Mouse (Mus musculus) activated CD4-positive, CD25-positive, alpha-beta regulatory T cell, adult 4 months (primary cell): ENCODE results near the gene Syt15. TPM values are rescaled to one million over a fixed set of nuclear protein-coding genes. Genes with fewer than 3 reads are reported as not detected.
"Not testable (repeated sequence)": the region's sequence is repeated elsewhere in the genome, so short reads cannot be mapped to it uniquely, and the experiment has no call there.

ENCODE experiments used
- ATAC-seq: one replicate; pipeline ENCODE4 v1.8.0; 2017
- polyA plus RNA-seq, 2 experiments: library from polyadenylated mRNA; unstranded; fragments of 100-300 nt; shearing (Covaris generic); gene quantifications; one replicate each; pipeline ENCODE4 v1.2.1; 2017

Gene Syt15
- polyA plus RNA-seq, 2 experiments from 2014 or later: 0.19 TPM; not detected in 1

DNA sequence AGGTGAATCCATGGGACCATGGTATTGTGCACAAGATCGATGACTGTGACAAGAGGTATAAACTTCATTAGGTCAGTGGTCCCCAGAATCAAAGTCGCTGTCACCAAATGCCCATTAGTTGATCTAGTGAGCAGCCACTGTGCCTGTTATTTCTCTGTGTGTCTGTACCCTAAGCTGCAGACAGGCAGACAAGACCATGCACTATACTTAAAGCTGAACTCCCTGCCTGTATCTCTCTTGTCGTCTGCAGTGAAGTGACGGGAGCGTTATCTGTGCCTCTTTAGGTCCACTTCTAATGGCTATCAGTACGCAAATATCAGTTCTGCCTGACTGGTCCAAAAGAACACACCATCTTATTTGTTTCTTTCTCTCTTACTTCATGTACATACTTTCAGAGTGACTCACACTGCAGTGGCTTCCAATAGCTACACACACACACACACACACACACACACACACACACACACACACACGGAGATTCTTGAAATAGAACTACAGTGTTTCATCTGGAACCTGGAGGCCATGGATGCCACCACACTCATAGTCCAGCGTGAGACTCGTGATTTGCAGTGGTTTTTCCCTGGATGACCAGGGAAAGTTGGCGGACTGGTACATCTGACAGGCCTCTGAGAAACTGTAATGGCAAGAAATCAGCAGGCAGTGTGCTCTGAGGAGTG, 9.6 kb downstream of the Syt15 start:
- no peak for ATAC-seq

GRCm38 (mm10) chr14:34232340-34232739, 12.9 kb downstream of the Syt15 start:
- ATAC-seq: no peak

- no peak for ATAC-seq
Measured at GRCm38 (mm10) chr14:34232866-34233680, 13.7 kb downstream of the Syt15 start.

DNA sequence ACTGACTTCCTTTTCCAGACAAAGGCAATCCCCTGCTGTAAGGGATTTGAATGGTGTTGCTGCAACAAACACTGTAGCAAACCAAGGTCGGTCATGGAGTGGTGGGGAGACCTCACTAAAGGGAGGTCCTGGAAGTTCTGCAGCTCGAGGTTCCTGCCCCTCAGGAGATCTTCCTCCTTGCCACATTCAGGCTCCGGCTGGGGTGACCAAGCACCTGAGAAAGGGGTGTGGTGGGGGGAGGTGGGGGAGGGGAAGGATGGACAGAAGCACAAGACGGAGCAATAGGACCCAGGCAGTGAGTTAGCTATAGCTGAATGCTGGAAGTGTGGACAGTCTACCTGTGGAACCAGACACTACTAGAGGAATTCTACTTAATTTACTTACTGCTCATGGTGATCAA, 14.5 kb downstream of the Syt15 start:
- no peak for ATAC-seq

GRCm38 (mm10) chr14:34234630-34235380, 15.4 kb downstream of the Syt15 start:
- ATAC-seq: no peak

DNA sequence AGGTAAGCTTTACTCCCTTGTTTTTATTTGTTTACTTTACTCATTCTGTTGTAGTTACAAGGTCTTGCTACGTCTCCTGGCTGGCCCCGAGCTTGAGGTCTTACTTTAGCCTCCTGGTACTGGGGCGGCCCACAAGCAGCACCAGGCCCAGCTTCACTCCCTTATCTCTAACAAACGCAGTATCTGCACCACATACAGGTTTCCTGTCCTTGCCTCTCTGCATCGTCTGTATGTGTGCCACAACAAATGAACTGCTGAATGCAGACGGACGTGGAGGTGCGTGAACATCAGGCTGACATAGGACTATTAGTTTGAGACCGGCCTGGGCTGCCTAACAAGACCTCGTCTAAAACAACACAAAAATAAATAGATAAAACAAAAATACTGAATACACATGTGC, 20.9 kb downstream of the Syt15 start:
- ATAC-seq: no peak

DNA sequence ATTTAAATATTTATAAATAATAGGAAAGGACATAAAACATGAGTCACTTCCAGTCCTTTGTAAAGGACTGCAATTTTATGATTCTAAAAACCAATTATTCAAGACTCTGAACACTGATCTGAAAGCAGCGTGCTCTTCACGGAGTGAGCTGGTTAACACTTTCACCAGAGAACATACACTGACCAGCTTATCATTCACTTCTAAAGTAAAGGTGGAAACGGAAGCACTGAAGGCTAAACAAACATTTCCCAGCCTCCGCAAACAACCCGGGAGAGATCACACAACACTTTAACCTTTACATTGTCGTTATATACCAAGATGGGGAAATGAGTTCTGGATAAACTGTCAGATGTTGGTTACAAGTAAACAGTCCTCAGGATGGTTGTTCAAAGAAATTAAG, 21.3 kb downstream of the Syt15 start:
- ATAC-seq: no peak

DNA sequence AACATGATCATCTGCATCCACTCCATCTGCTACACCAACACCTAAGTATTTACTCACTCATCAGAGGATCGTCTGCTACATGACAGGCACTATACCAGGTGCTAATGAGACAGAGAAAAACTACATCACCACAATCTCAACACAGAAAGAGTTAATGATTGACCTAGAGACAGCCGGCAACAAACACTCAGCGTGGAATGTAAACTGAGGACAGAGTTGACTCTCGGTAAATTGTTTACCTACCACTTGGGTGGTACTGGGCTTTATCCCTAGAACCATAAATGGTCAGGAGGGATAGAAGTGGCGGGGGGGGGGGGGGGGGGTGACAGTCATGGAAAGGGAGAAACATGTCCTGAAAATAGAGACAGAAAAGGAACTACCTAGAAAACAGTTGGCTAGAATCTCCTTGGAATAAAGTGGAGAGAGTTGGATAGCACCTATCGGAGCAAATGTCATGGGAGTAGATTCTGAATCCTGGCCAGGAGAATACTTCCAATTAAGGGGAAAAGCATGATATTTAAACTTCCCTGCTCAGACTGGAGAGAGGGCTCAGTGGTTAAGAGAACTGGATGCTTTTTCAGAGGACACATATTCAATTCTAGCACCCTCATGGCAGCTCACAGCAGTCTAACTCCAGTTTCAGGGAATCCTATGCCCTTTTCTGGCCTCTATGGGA, 33.2 kb downstream of the Syt15 start:
- ATAC-seq: no peak

DNA sequence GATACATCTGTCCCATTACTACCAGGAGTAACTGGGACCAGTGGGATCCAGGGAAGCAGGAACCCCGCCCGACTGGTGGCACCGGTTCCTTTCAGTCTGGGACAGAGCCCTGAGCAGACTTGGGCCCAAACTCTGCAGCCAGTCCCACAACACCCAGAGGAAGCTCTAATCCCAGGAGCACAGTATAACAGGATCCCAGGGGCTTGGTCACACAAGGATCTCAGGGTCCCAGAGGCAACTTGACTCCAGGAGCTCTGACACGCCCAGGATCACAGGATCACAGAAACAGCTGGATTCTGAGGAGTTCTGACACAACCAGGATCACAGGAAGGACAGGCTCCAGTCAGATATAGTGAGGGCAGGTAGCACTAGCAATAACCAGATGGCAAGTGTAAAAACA, 33.9 kb downstream of the Syt15 start:
- no peak for ATAC-seq

DNA sequence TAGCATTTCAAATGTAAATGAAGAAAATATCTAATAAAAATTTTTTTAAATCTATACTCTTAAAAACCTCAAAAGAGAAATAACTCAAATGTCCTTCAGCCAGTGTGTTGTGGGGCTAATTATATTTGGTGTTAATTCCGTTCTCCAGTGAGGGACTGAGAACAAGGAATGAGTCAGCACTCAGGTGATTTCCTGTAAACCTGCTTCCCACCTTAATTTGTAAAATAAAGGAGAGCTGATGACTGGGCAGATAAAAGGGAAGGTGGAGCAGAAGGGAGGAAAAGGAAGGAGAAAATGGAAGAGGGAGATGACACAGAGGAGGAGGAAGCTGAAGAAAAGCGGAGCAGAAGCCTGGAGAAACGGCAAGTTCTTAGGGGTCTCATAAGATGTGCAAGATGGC, 39.1 kb downstream of the Syt15 start:
- ATAC-seq: not testable (repeated sequence)

DNA sequence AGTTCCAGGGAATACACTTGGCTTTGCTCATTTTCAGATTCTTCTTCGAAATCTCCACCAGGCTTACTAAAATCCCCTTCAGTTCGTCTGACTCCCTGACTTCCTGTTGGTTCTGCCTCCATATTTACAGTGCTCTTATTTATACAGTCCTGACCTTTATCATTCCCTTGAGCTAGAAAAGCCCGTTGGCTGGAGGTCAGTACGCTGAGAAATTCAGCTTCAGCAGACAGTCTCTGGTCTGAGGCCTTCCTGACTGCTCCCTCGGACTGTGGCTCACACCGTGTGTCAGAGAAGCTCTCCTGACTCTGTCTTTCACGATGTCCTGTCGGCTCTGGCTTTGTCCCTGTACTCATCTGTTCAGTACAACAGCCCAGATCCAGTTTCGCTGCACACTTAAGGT, 48.7 kb downstream of the Syt15 start:
- ATAC-seq: no peak

DNA sequence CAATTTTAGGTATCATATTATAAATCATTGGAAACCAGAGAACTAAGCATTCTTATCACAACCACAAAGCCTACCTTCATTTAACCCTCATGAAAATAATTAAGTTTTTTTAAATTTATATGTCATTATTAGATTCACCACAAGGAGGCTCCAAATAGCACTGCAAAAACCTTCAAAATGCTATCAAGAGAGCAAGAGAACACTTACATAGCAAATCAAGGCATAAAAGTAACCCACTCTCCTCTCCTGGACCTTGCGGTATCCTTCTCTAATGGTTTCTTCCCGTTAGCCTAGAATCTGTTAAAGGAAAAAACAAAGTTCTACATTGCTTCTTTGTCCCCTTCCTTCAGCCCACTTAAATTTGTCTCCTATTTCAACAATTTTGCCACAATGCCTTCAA, 53.9 kb downstream of the Syt15 start:
- peak; percentile 57 for ATAC-seq

DNA sequence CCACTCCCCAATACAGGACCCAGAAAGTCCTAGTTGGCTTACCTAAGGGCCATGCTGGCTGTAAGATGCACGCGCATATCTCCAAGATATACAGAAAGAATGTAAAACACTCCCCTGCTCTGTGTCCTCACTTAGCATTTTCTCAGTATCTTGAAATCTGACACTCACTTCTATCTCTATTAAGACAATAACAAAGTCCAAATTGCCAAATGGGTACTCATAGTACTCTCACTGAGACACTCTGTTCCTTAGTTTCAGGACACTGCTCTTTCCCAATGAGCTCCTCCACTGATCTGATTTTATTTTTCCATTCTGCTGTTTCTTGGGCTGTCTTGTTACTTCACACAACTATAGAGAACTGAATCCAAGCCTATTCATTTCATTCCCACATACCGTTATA, 54.7 kb downstream of the Syt15 start:
- no peak for ATAC-seq

- ATAC-seq: no peak
Measured at GRCm38 (mm10) chr14:34275225-34275624, 55.8 kb downstream of the Syt15 start.

DNA sequence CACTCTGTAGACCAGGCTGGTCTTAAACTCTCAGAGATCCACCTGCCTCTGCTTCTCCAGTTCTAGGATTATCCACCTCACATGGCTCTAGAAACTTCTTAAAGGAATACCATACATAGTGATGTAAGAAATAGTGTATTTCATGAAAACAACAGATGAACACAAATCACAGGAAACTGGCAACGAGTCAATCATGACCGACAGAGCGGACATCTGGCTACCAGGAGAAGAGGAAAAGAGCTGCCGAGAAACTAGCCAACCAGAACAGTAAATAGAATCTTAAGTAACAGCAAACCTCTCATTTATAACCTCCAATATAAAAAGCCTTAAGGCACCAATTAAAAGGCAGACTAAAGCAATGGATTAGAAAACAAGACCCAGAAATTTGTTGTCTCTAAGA, 60.3 kb downstream of the Syt15 start:
- ATAC-seq: no peak

Other genes with a start within 250 kb of the Syt15 start
- gene Zfp488, start 240.8 kb upstream of the Syt15 start, polyA plus RNA-seq: not detected
- not detected for gene Gm30083, start 204.4 kb upstream of the Syt15 start, polyA plus RNA-seq
- not detected for gene Gm5460, start 202.8 kb upstream of the Syt15 start, polyA plus RNA-seq
- gene Antxrl, start 166.9 kb upstream of the Syt15 start, polyA plus RNA-seq: not detected
- not detected for gene Anxa8, start 133.6 kb upstream of the Syt15 start, polyA plus RNA-seq
- not detected for gene A630023A22Rik, start 116.8 kb upstream of the Syt15 start, polyA plus RNA-seq
- gene Npy4r, start 67.1 kb upstream of the Syt15 start, polyA plus RNA-seq: not detected
- gene Gprin2, start 17.9 kb upstream of the Syt15 start, polyA plus RNA-seq: not detected
- 1 to 10 TPM; 8.3 to 9.2 TPM for gene Shld2, start 90.9 kb downstream of the Syt15 start, polyA plus RNA-seq
- 10 to 100 TPM; 37.3 to 50.1 TPM for gene Glud1, start 91.1 kb downstream of the Syt15 start, polyA plus RNA-seq
- not detected for gene Fam25c, start 135.8 kb downstream of the Syt15 start, polyA plus RNA-seq
- gene Sncg, start 155.2 kb downstream of the Syt15 start, polyA plus RNA-seq: not detected
- gene Mmrn2, start 155.9 kb downstream of the Syt15 start, polyA plus RNA-seq: not detected